Mouse (Mus musculus): ENCODE data around the gene Ttll5.

Gene Ttll5

GRCm38 (mm10) chr12:85848164-85848958 is 23.9 kb downstream of the Ttll5 start:
- DNase-seq, result peak; percentile 34

- no peak for DNase-seq
These were observed 26.2 kb downstream of the Ttll5 start for GRCm38 (mm10) chr12:85850661-85851060.

GRCm38 (mm10) chr12:85853836-85854235 is 29.4 kb downstream of the Ttll5 start:
- DNase-seq, result no peak

- DNase-seq, result no peak
These were observed 29.8 kb downstream of the Ttll5 start for GRCm38 (mm10) chr12:85854271-85854670.

GRCm38 (mm10) chr12:85857300-85857699 is 32.8 kb downstream of the Ttll5 start:
- DNase-seq, result no peak

GRCm38 (mm10) chr12:85859111-85859510 is 34.7 kb downstream of the Ttll5 start:
- DNase-seq, result no peak

GRCm38 (mm10) chr12:85859511-85860189 is 35.2 kb downstream of the Ttll5 start:
- no peak for DNase-seq

GRCm38 (mm10) chr12:85862514-85862913 is 38.1 kb downstream of the Ttll5 start:
- DNase-seq, result peak; percentile 36

- no peak for DNase-seq
These were observed 41.1 kb downstream of the Ttll5 start for GRCm38 (mm10) chr12:85865526-85865925.

- DNase-seq, result no peak
These were observed 42.2 kb downstream of the Ttll5 start for GRCm38 (mm10) chr12:85866624-85867023.

- no peak for DNase-seq
These were observed 42.7 kb downstream of the Ttll5 start for GRCm38 (mm10) chr12:85867125-85867524.

- no peak for DNase-seq
These were observed 45.0 kb downstream of the Ttll5 start for GRCm38 (mm10) chr12:85869423-85869822.

GRCm38 (mm10) chr12:85879631-85880314 is 55.3 kb downstream of the Ttll5 start:
- no peak for DNase-seq

GRCm38 (mm10) chr12:85885024-85885423 is 60.6 kb downstream of the Ttll5 start:
- no peak for DNase-seq

- no peak for DNase-seq
These were observed 65.6 kb downstream of the Ttll5 start for GRCm38 (mm10) chr12:85890054-85890453.

GRCm38 (mm10) chr12:85903986-85904385 is 79.5 kb downstream of the Ttll5 start:
- no peak for DNase-seq

GRCm38 (mm10) chr12:85905666-85906065 is 81.2 kb downstream of the Ttll5 start:
- no peak for DNase-seq

- no peak for DNase-seq
These were observed 83.4 kb downstream of the Ttll5 start for GRCm38 (mm10) chr12:85907896-85908295.

GRCm38 (mm10) chr12:85910811-85911210 is 86.4 kb downstream of the Ttll5 start:
- no peak for DNase-seq

GRCm38 (mm10) chr12:85912712-85913504 is 88.4 kb downstream of the Ttll5 start:
- no peak for DNase-seq

- DNase-seq, result no peak
These were observed 102.4 kb downstream of the Ttll5 start for GRCm38 (mm10) chr12:85926897-85927296.

GRCm38 (mm10) chr12:85928513-85928912 is 104.1 kb downstream of the Ttll5 start:
- DNase-seq, result no peak

GRCm38 (mm10) chr12:85929711-85930110 is 105.3 kb downstream of the Ttll5 start:
- no peak for DNase-seq

Measured in kidney, adult 18-20 months (tissue).